Mouse (Mus musculus) forebrain, embryonic 11.5 days (tissue): ENCODE results near the gene Tcf3. TPM values are rescaled to one million over a fixed set of nuclear protein-coding genes. Genes with fewer than 3 reads are reported as not detected.

Experiments used
- ATAC-seq: fragments of 200-750 bp; cut with Nextera tagmentation; replicated peaks from 2 replicates; pipeline ENCODE4 v1.8.0; 2017; ENCODE audit warnings: moderate TSS enrichment; ENCODE audit not compliant: low FRiP score
- DNase-seq: peaks from one replicate; pipeline ENCODE4 v3.0.0-alpha.2; 2017; ENCODE audit warnings: low spot score
- H3K27ac ChIP-seq: fragments of 300-500 bp; sonication (generic); 2 replicates; pipeline ENCODE4 v1.5.1; 2014; ENCODE audit warnings: low read depth, low read length
- H3K27me3 ChIP-seq: fragments of 300-500 bp; sonication (generic); 2 replicates; pipeline ENCODE4 v1.6.1; 2014; ENCODE audit warnings: mild to moderate bottlenecking, low read length, mixed read lengths; ENCODE audit not compliant: control insufficient read depth, insufficient read depth
- H3K36me3 ChIP-seq: fragments of 300-500 bp; sonication (generic); 2 replicates; pipeline ENCODE4 v1.6.1; 2014; ENCODE audit warnings: mild to moderate bottlenecking, low read length, moderate library complexity, mixed read lengths; ENCODE audit not compliant: control insufficient read depth, insufficient read depth
- H3K4me1 ChIP-seq: fragments of 300-500 bp; sonication (generic); replicated peaks from 2 replicates; pipeline ENCODE4 v1.6.1; 2014; ENCODE audit warnings: low read length, mixed read lengths; ENCODE audit not compliant: control insufficient read depth, insufficient read depth
- H3K4me2 ChIP-seq: fragments of 300-500 bp; sonication (generic); 2 replicates; pipeline ENCODE4 v1.6.1; 2014; ENCODE audit warnings: low read depth, mild to moderate bottlenecking, low read length, moderate library complexity, mixed read lengths; ENCODE audit not compliant: severe bottlenecking
- H3K4me3 ChIP-seq: fragments of 300-500 bp; sonication (generic); 2 replicates; pipeline ENCODE4 v1.5.1; 2014; ENCODE audit warnings: low read depth, low read length
- H3K9ac ChIP-seq: fragments of 300-500 bp; sonication (generic); 2 replicates; pipeline ENCODE4 v1.6.1; 2014; ENCODE audit warnings: low read length
- H3K9me3 ChIP-seq: fragments of 300-500 bp; sonication (generic); 2 replicates; pipeline ENCODE4 v1.6.1; 2016; ENCODE audit warnings: low read length, mixed read lengths; ENCODE audit not compliant: control insufficient read depth
- whole genome bisulfite sequencing: fragments of 180-500 bp; shearing (Covaris S2); extraction: QIAGEN DNeasy Blood & Tissue Kit; methylation state at CpG from one replicate; pipeline ENCODE4 v1.1.7; 2014; 5-methylcytosine and 5-hydroxymethylcytosine counted together
- polyA plus RNA-seq: library from polyadenylated mRNA; unstranded; fragments of >200 nt; fragmentation: Nextera tagmentation; extraction: Ambion mirVana; gene quantifications from 2 replicates; pipeline ENCODE4 v1.2.1, GENCODE M21; 2014

Tcf3 gene
- polyA plus RNA-seq, 1 experiment from 2014 or later, result 237 TPM

GRCm38 (mm10) chr10:80382641-80383365 lies 50.6 kb downstream of the Tcf3 start:
- Histone ChIP-seq H3K4me1 (peaks cover 13% of the 10 kb centered on the region), H3K4me2 (no peak overlapping the region), H3K4me3 (no peak overlapping the region), H3K36me3 (peaks cover 13% of the 10 kb centered on the region), H3K9ac (no peak overlapping the region), H3K9me3 (no peaks in the 10 kb centered on the region), H3K27me3 (no peaks in the 10 kb centered on the region), H3K27ac (no peak overlapping the region)
- ATAC-seq (no peak), DNase-seq (no peak)
- WGBS, result 91% methylated on average over 7 of the region's 7 CpGs

- Histone ChIP-seq H3K9ac (no peak overlapping the region), H3K36me3 (peaks cover 13% of the 10 kb centered on the region), H3K27me3 (no peaks in the 10 kb centered on the region), H3K9me3 (no peaks in the 10 kb centered on the region), H3K4me1 (no peaks in the 10 kb centered on the region), H3K4me3 (no peak overlapping the region), H3K4me2 (no peak overlapping the region), H3K27ac (no peak overlapping the region)
- DNase-seq (peak; percentile 76), ATAC-seq (no peak)
- 50% methylated on average over 10 of the region's 10 CpGs for WGBS
Measured at GRCm38 (mm10) chr10:80377716-80378115, 55.7 kb downstream of the Tcf3 start.

- no peaks in the 10 kb centered on the region for H3K9me3 ChIP-seq
Measured at GRCm38 (mm10) chr10:80376160-80376559, 57.3 kb downstream of the Tcf3 start.

GRCm38 (mm10) chr10:80374063-80374462 lies 59.4 kb downstream of the Tcf3 start:
- ATAC-seq (no peak), DNase-seq (peak; percentile 79)
- H3K27me3 ChIP-seq, result no peaks in the 10 kb centered on the region
- no peaks in the 10 kb centered on the region for H3K36me3 ChIP-seq
- H3K27ac ChIP-seq, result no peak overlapping the region
- H3K4me3 ChIP-seq, result no peak overlapping the region
- no peak overlapping the region for H3K9ac ChIP-seq
- H3K4me2 ChIP-seq, result no peak overlapping the region
- 14% methylated on average over 6 of the region's 6 CpGs for WGBS
- peaks cover 2% of the 10 kb centered on the region; the same call in 1 of the 2 replicates for H3K4me1 ChIP-seq
- H3K9me3 ChIP-seq, result no peaks in the 10 kb centered on the region

More at GRCm38 (mm10) chr10:80376160-80376559, 57.3 kb downstream of the Tcf3 start:
- H3K9ac ChIP-seq, result no peak overlapping the region
- ATAC-seq (0 out of 2 replicates have a peak, but pooled peaks have one; percentile 51), DNase-seq (peak; percentile 97)
- no peak overlapping the region for H3K4me3 ChIP-seq
- 4% methylated on average over 7 of the region's 7 CpGs for WGBS
- no peak overlapping the region for H3K27ac ChIP-seq
- H3K4me2 ChIP-seq, result no peak overlapping the region
- H3K4me1 ChIP-seq, result peaks cover 2% of the 10 kb centered on the region; the same call in 1 of the 2 replicates
- no peaks in the 10 kb centered on the region for H3K27me3 ChIP-seq
- H3K36me3 ChIP-seq, result peaks cover under 1% of the 10 kb centered on the region

GRCm38 (mm10) chr10:80372706-80373105 lies 60.7 kb downstream of the Tcf3 start:
- WGBS, result 89% methylated on average over 6 of the region's 6 CpGs
- Histone ChIP-seq H3K27ac (no peak overlapping the region), H3K4me1 (peaks cover 2% of the 10 kb centered on the region; the same call in 1 of the 2 replicates), H3K4me3 (no peak overlapping the region), H3K27me3 (no peaks in the 10 kb centered on the region), H3K4me2 (no peak overlapping the region), H3K36me3 (no peaks in the 10 kb centered on the region), H3K9ac (no peak overlapping the region), H3K9me3 (no peaks in the 10 kb centered on the region)
- DNase-seq (no peak), ATAC-seq (no peak)

- Histone ChIP-seq H3K4me3 (no peak overlapping the region), H3K36me3 (no peaks in the 10 kb centered on the region), H3K27ac (no peak overlapping the region), H3K4me1 (peaks cover 2% of the 10 kb centered on the region; the same call in 1 of the 2 replicates), H3K4me2 (peak overlapping the region; percentile 21; the same call in 1 of the 2 replicates), H3K27me3 (no peaks in the 10 kb centered on the region), H3K9ac (no peak overlapping the region; the same call in 1 of the 2 replicates), H3K9me3 (no peaks in the 10 kb centered on the region)
- 59% methylated on average over 9 of the region's 9 CpGs for WGBS
- DNase-seq (no peak), ATAC-seq (no peak)
Measured at GRCm38 (mm10) chr10:80371983-80372382, 61.5 kb downstream of the Tcf3 start.

GRCm38 (mm10) chr10:80371411-80371966 lies 62.0 kb downstream of the Tcf3 start:
- Histone ChIP-seq H3K27me3 (no peaks in the 10 kb centered on the region), H3K27ac (no peak overlapping the region), H3K4me1 (peaks cover 2% of the 10 kb centered on the region; the same call in 1 of the 2 replicates), H3K9me3 (no peaks in the 10 kb centered on the region), H3K36me3 (no peaks in the 10 kb centered on the region), H3K4me3 (peak overlapping the region; percentile 9; the same call in 1 of the 2 replicates), H3K4me2 (peak overlapping the region; percentile 21; the same call in 1 of the 2 replicates), H3K9ac (no peak overlapping the region; the same call in 1 of the 2 replicates)
- DNase-seq, result peak; percentile 82
- peak; percentile 76 for ATAC-seq
- 3% methylated on average over 12 of the region's 12 CpGs for WGBS

- DNase-seq (no peak), ATAC-seq (no peak)
- H3K27me3 ChIP-seq, result no peaks in the 10 kb centered on the region
- H3K4me3 ChIP-seq, result no peak overlapping the region
- peaks cover 2% of the 10 kb centered on the region; the same call in 1 of the 2 replicates for H3K4me1 ChIP-seq
- H3K27ac ChIP-seq, result no peak overlapping the region
- no peak overlapping the region for H3K9ac ChIP-seq
- H3K4me2 ChIP-seq, result no peak overlapping the region
- H3K9me3 ChIP-seq, result no peaks in the 10 kb centered on the region
- H3K36me3 ChIP-seq, result no peaks in the 10 kb centered on the region
- 85% methylated on average over 21 of the region's 21 CpGs for WGBS
Measured at GRCm38 (mm10) chr10:80369995-80370747, 63.3 kb downstream of the Tcf3 start.
